Mouse (Mus musculus) stomach, postnatal 0 days (tissue): ENCODE results near the gene Slc6a4.

Source experiments
- CTCF ChIP-seq: IDR thresholded peaks from 2 replicates; pipeline ENCODE4 v1.5.1; 2016; ENCODE audit warnings: antibody characterized with exemption, low read depth, mild to moderate bottlenecking, moderate library complexity
- EP300 ChIP-seq: optimal IDR thresholded peaks from 2 replicates; pipeline ENCODE3; 2016; ENCODE audit warnings: antibody characterized with exemption

DNA sequence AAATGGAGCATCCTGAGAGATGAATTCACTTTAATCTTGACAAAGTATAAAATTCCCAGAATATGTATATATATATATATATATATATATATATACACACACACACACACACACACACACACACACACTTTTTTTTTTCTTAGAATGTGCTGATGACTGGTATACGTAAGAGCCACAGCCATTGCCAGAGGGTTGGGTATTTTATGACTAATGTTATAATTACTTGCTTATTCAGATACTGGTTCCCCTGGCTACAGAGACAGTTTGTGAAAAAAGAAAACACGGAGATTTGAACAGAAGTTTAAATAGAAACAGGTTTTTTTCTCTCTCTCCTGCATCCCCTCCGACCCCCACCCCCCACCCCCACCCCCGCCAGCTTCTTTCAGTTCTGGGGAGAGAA, 7.5 kb downstream of the Slc6a4 start:
- TF ChIP-seq CTCF (no peak), EP300 (no peak)
